Mouse (Mus musculus): ENCODE measurements at regions not wholly inside any gene's neighbourhood (a gene's known extent, or its start where the extent isn't known, plus 50 kb on each side); places are given as distances from the start of the nearest gene placed in this dataset.

- ATAC-seq (ENCODE audit: poor library complexity, severe bottlenecking): no peak
Measured at GRCm38 (mm10) chr12:70750651-70751578, 74.4 kb upstream of the Frmd6 start.

- ATAC-seq (ENCODE audit: poor library complexity, severe bottlenecking): no peak
Measured at GRCm38 (mm10) chr12:70752266-70752910, 72.9 kb upstream of the Frmd6 start.

GRCm38 (mm10) chr12:70752911-70753290 is 72.4 kb upstream of the Frmd6 start:
- peak; percentile 49 for ATAC-seq (ENCODE audit: poor library complexity, severe bottlenecking)

GRCm38 (mm10) chr12:70753458-70753857 is 71.9 kb upstream of the Frmd6 start:
- ATAC-seq (ENCODE audit: poor library complexity, severe bottlenecking): no peak

GRCm38 (mm10) chr12:70758080-70758479 is 67.2 kb upstream of the Frmd6 start:
- ATAC-seq (ENCODE audit: poor library complexity, severe bottlenecking): no peak

GRCm38 (mm10) chr12:70763542-70763941 is 61.8 kb upstream of the Frmd6 start:
- ATAC-seq (ENCODE audit: poor library complexity, severe bottlenecking): no peak

- ATAC-seq (ENCODE audit: poor library complexity, severe bottlenecking): no peak
Measured at GRCm38 (mm10) chr12:70766319-70766718, 59.0 kb upstream of the Frmd6 start.

GRCm38 (mm10) chr12:70767959-70768358 is 57.4 kb upstream of the Frmd6 start:
- peak; percentile 71 for ATAC-seq (ENCODE audit: poor library complexity, severe bottlenecking)

GRCm38 (mm10) chr12:70768745-70769144 is 56.6 kb upstream of the Frmd6 start:
- ATAC-seq (ENCODE audit: poor library complexity, severe bottlenecking): no peak

GRCm38 (mm10) chr12:70769538-70770176 is 55.7 kb upstream of the Frmd6 start:
- ATAC-seq (ENCODE audit: poor library complexity, severe bottlenecking): no peak

GRCm38 (mm10) chr12:70774006-70774405 is 51.3 kb upstream of the Frmd6 start:
- ATAC-seq (ENCODE audit: poor library complexity, severe bottlenecking): no peak

GRCm38 (mm10) chr12:70774816-70775591 is 50.3 kb upstream of the Frmd6 start:
- no peak for ATAC-seq (ENCODE audit: poor library complexity, severe bottlenecking)
